Mouse (Mus musculus) liver, embryonic 16.5 days (tissue): Measurements from ENCODE around the gene Gstm1. TPM values are rescaled to one million over a fixed set of nuclear protein-coding genes. Genes with fewer than 3 reads are reported as not detected.
"Not testable (repeated sequence)": the region's sequence is repeated elsewhere in the genome, so short reads cannot be mapped to it uniquely, and the experiment has no call there.

Source experiments
- ATAC-seq: fragments of 200-750 bp; cut with Nextera tagmentation; 2 replicates; pipeline ENCODE4 v1.8.0; 2017; ENCODE audit warnings: low read depth, mild to moderate bottlenecking, moderate number of reproducible peaks, moderate library complexity
- H3K27ac ChIP-seq: fragments of 300-500 bp; sonication (generic); 2 replicates; pipeline ENCODE4 v1.5.1; 2014; ENCODE audit warnings: mild to moderate bottlenecking, low read length
- H3K27me3 ChIP-seq: fragments of 300-500 bp; sonication (generic); 2 replicates; pipeline ENCODE4 v1.6.1; 2014; ENCODE audit warnings: low read depth, low read length, mixed read lengths; ENCODE audit not compliant: control insufficient read depth, insufficient read depth
- H3K36me3 ChIP-seq: fragments of 300-500 bp; sonication (generic); 2 replicates; pipeline ENCODE4 v1.6.1; 2014; ENCODE audit warnings: mild to moderate bottlenecking; ENCODE audit not compliant: control insufficient read depth, insufficient read depth
- H3K4me1 ChIP-seq: fragments of 300-500 bp; sonication (generic); 2 replicates; pipeline ENCODE4 v1.6.1; 2014; ENCODE audit warnings: low read depth, low read length, mixed read lengths; ENCODE audit not compliant: control insufficient read depth
- H3K4me2 ChIP-seq: fragments of 300-500 bp; sonication (generic); 2 replicates; pipeline ENCODE4 v1.6.1; 2014; ENCODE audit warnings: low read depth, low read length, mixed read lengths
- H3K4me3 ChIP-seq: fragments of 300-500 bp; sonication (generic); 2 replicates; pipeline ENCODE4 v1.5.1; 2014; ENCODE audit warnings: low read depth, mild to moderate bottlenecking, low read length
- H3K9ac ChIP-seq: fragments of 300-500 bp; sonication (generic); 2 replicates; pipeline ENCODE4 v1.6.1; 2014; ENCODE audit warnings: low read depth, low read length
- H3K9me3 ChIP-seq: fragments of 300-500 bp; sonication (generic); replicated peaks from 2 replicates; pipeline ENCODE4 v1.6.1; 2016; ENCODE audit warnings: low read length; ENCODE audit not compliant: control insufficient read depth
- WGBS: fragments of 180-500 bp; shearing (Covaris S2); extraction: QIAGEN DNeasy Blood & Tissue Kit; methylation state at CpG from one replicate; pipeline ENCODE4 v1.1.7; 2014; ENCODE audit not compliant: insufficient replicate concordance; 5-methylcytosine and 5-hydroxymethylcytosine counted together
- polyA plus RNA-seq: library from polyadenylated mRNA; unstranded; fragments of >200 nt; fragmentation: Nextera tagmentation; extraction: Ambion mirVana; gene quantifications from 2 replicates; pipeline ENCODE4 v1.2.1, GENCODE M21; 2015

Gstm1 gene
- polyA plus RNA-seq, 1 experiment from 2014 or later = 435 TPM

GRCm38 (mm10) chr3:108022650-108023049 is 4.9 kb upstream of the Gstm1 start:
- Histone ChIP-seq H3K4me1 (peaks cover 15% of the 10 kb centered on the region), H3K36me3 (no peaks in the 10 kb centered on the region), H3K4me3 (no peak overlapping the region), H3K9ac (no peak overlapping the region), H3K9me3 (no peaks in the 10 kb centered on the region), H3K27me3 (no peaks in the 10 kb centered on the region), H3K27ac (peak overlapping the region; percentile 9), H3K4me2 (no peak overlapping the region)
- ATAC-seq = no peak
- 48% methylated on average over 6 of the region's 6 CpGs for WGBS

GRCm38 (mm10) chr3:108020351-108021022 is 2.7 kb upstream of the Gstm1 start:
- not testable (repeated sequence) for H3K9ac ChIP-seq, ATAC-seq, H3K36me3 ChIP-seq, H3K27me3 ChIP-seq, H3K27ac ChIP-seq, H3K9me3 ChIP-seq, H3K4me2 ChIP-seq, H3K4me3 ChIP-seq
- 55% methylated on average over 11 of the region's 11 CpGs for WGBS
- H3K4me1 ChIP-seq = peaks cover 12% of the 10 kb centered on the region

- not testable (repeated sequence) for H3K9ac ChIP-seq, ATAC-seq, H3K36me3 ChIP-seq, H3K9me3 ChIP-seq, H3K27me3 ChIP-seq, H3K4me2 ChIP-seq, H3K27ac ChIP-seq, H3K4me3 ChIP-seq
- H3K4me1 ChIP-seq = peaks cover 12% of the 10 kb centered on the region
- WGBS = 45% methylated on average over 3 of the region's 3 CpGs
Measured at GRCm38 (mm10) chr3:108019226-108019625, 1.5 kb upstream of the Gstm1 start.

- Histone ChIP-seq H3K4me2 (peak overlapping the region; percentile 61), H3K27ac (peak overlapping the region; percentile 77), H3K9ac (peak overlapping the region; percentile 36; the same call in 1 of the 2 replicates), H3K4me1 (peaks cover 15% of the 10 kb centered on the region), H3K27me3 (no peaks in the 10 kb centered on the region), H3K4me3 (peak overlapping the region; percentile 48), H3K36me3 (no peaks in the 10 kb centered on the region), H3K9me3 (no peaks in the 10 kb centered on the region)
- ATAC-seq = no peak
- WGBS = 12% methylated on average over 14 of the region's 14 CpGs
Measured at GRCm38 (mm10) chr3:108018190-108018820, 532 bp upstream of the Gstm1 start.

GRCm38 (mm10) chr3:108016468-108016867 is 1.3 kb downstream of the Gstm1 start:
- H3K9ac ChIP-seq = peak overlapping the region; percentile 33; the same call in 1 of the 2 replicates
- H3K36me3 ChIP-seq, H3K4me1 ChIP-seq, H3K9me3 ChIP-seq, H3K27me3 ChIP-seq, ATAC-seq, H3K27ac ChIP-seq: not testable (repeated sequence)
- H3K4me3 ChIP-seq = peak overlapping the region; percentile 48
- WGBS = 64% methylated on average over 5 of the region's 5 CpGs
- peak overlapping the region; percentile 61 for H3K4me2 ChIP-seq

GRCm38 (mm10) chr3:108014974-108015346 is 2.8 kb downstream of the Gstm1 start:
- Histone ChIP-seq H3K9ac (no peak overlapping the region), H3K9me3 (no peaks in the 10 kb centered on the region), H3K4me3 (no peak overlapping the region), H3K27ac (no peak overlapping the region), H3K4me1 (peaks cover 7% of the 10 kb centered on the region), H3K36me3 (no peaks in the 10 kb centered on the region), H3K4me2 (0 out of 2 replicates have a peak overlapping the region, but pooled peaks have one; percentile 6), H3K27me3 (no peaks in the 10 kb centered on the region)
- WGBS = 74% methylated on average over 2 of the region's 2 CpGs
- no peak for ATAC-seq

GRCm38 (mm10) chr3:108014098-108014973 is 3.4 kb downstream of the Gstm1 start:
- WGBS = 62% methylated on average over 7 of the region's 8 CpGs
- H3K9ac ChIP-seq = 0 out of 2 replicates have a peak overlapping the region, but pooled peaks have one; percentile 5

GRCm38 (mm10) chr3:108013331-108013871 is 4.4 kb downstream of the Gstm1 start:
- Histone ChIP-seq H3K27ac (peak overlapping the region; percentile 72), H3K36me3 (no peaks in the 10 kb centered on the region), H3K9ac (no peak overlapping the region), H3K4me2 (peak overlapping the region; percentile 19; the same call in 1 of the 2 replicates), H3K4me3 (no peak overlapping the region), H3K4me1 (peaks cover 4% of the 10 kb centered on the region), H3K27me3 (no peaks in the 10 kb centered on the region), H3K9me3 (no peaks in the 10 kb centered on the region)
- peak; percentile 9 for ATAC-seq
- WGBS = 40% methylated on average over 4 of the region's 4 CpGs

More at GRCm38 (mm10) chr3:108014098-108014973, 3.4 kb downstream of the Gstm1 start:
- ATAC-seq = no peak
- no peaks in the 10 kb centered on the region for H3K9me3 ChIP-seq
- H3K27ac ChIP-seq = peak overlapping the region; percentile 72
- peak overlapping the region; percentile 19 for H3K4me2 ChIP-seq
- H3K36me3 ChIP-seq = no peaks in the 10 kb centered on the region
- no peaks in the 10 kb centered on the region for H3K27me3 ChIP-seq
- H3K4me3 ChIP-seq = no peak overlapping the region
- peaks cover 7% of the 10 kb centered on the region for H3K4me1 ChIP-seq
